Mouse (Mus musculus): ENCODE measurements around the gene Olfr324.

- TF ChIP-seq CTCF (IDR thresholded peaks at IDR 0.05; ENCODE audit: low read depth, low read length) (no peak), POLR2A (IDR thresholded peaks at IDR 0.05; ENCODE audit: borderline replicate concordance, low read depth, low read length) (no peak)
Measured at GRCm38 (mm10) chr11:58604688-58605087, 9.8 kb downstream of the Olfr324 start.

All from bone marrow macrophage, adult 2 months (primary cell).